Mouse (Mus musculus) MEL (cell line): ENCODE data around the gene Tcf21. TPM values are rescaled to one million over a fixed set of nuclear protein-coding genes. Genes with fewer than 3 reads are reported as not detected.

ENCODE experiments used
- DNase-seq: peaks from one replicate; pipeline ENCODE4 v3.0.0; 2011; ENCODE audit warnings: low read depth, low spot score
- H3K27ac ChIP-seq: 2 replicates; pipeline ENCODE4 v1.5.1; 2012; ENCODE audit warnings: low read depth, mild to moderate bottlenecking, control low read depth, low read length, moderate library complexity; ENCODE audit not compliant: control insufficient read depth
- H3K27me3 ChIP-seq, 2 experiments: fragments of 150-350 bp in 1 of 2; sonication (generic) in 1 of 2; 2 replicates each; pipeline ENCODE4 v1.6.1; 2012; ENCODE audit warnings: low read length in 2 of 2, mild to moderate bottlenecking in 2 of 2, improper control_type of control experiment in 1 of 2, moderate library complexity in 1 of 2; ENCODE audit not compliant: insufficient read depth in 2 of 2, control insufficient read depth in 1 of 2
- H3K36me3 ChIP-seq, 2 experiments: 2 replicates each; pipeline ENCODE4 v1.6.1; 2012 to 2014; ENCODE audit warnings: low read length in 2 of 2, improper control_type of control experiment in 1 of 2, inconsistent platforms in 1 of 2, mild to moderate bottlenecking in 1 of 2; ENCODE audit not compliant: insufficient read depth in 2 of 2, control insufficient read depth in 1 of 2
- H3K4me1 ChIP-seq, 2 experiments: fragments of 150-350 bp in 1 of 2; sonication (generic) in 1 of 2; 2 replicates each; pipeline ENCODE4 v1.6.1; 2012; ENCODE audit warnings: low read length in 2 of 2, improper control_type of control experiment in 1 of 2, mild to moderate bottlenecking in 1 of 2; ENCODE audit not compliant: insufficient read depth in 2 of 2, control insufficient read depth in 1 of 2
- H3K4me3 ChIP-seq, 2 experiments: fragments of 150-350 bp in 1 of 2; sonication (generic) in 1 of 2; 2 replicates each; pipeline ENCODE4 v1.5.1; 2012; ENCODE audit warnings: low read depth in 2 of 2, low read length in 2 of 2, mild to moderate bottlenecking in 2 of 2, moderate library complexity in 2 of 2, control low read depth in 1 of 2, improper control_type of control experiment in 1 of 2; ENCODE audit not compliant: control insufficient read depth in 1 of 2, insufficient read depth in 1 of 2
- H3K79me2 ChIP-seq: 2 replicates; pipeline ENCODE4 v1.6.1; 2012; ENCODE audit warnings: mild to moderate bottlenecking, low read length, moderate library complexity; ENCODE audit not compliant: control insufficient read depth, poor library complexity, insufficient read depth
- H3K9ac ChIP-seq: 2 replicates; pipeline ENCODE4 v1.6.1; 2012; ENCODE audit warnings: low read depth, mild to moderate bottlenecking, control low read depth, low read length, moderate library complexity; ENCODE audit not compliant: control insufficient read depth, poor library complexity, severe bottlenecking
- H3K9me3 ChIP-seq: fragments of 150-350 bp; sonication (generic); replicated peaks from 2 replicates; pipeline ENCODE4 v1.6.1; 2012; ENCODE audit warnings: mild to moderate bottlenecking, low read length, improper control_type of control experiment, moderate library complexity; ENCODE audit not compliant: insufficient read depth
- E2F4 ChIP-seq: IDR thresholded peaks from 2 replicates; pipeline ENCODE4 v1.6.1; 2011; ENCODE audit warnings: low read depth, low read length, improper control_type of control experiment, borderline replicate concordance
- ELF1 ChIP-seq: IDR thresholded peaks from 2 replicates; pipeline ENCODE4 v1.6.1; 2014; ENCODE audit warnings: low read depth, mild to moderate bottlenecking, inconsistent platforms, low read length, improper control_type of control experiment, moderate library complexity
- GABPA ChIP-seq: IDR thresholded peaks from 2 replicates; pipeline ENCODE4 v1.6.1; 2012; ENCODE audit warnings: low read depth, mild to moderate bottlenecking, inconsistent platforms, low read length, improper control_type of control experiment, moderate library complexity
- MAZ ChIP-seq: IDR thresholded peaks from 2 replicates; pipeline ENCODE4 v1.6.1; 2012; ENCODE audit warnings: low read depth, mild to moderate bottlenecking, inconsistent platforms, low read length, improper control_type of control experiment
- MXI1 ChIP-seq: IDR thresholded peaks from 2 replicates; pipeline ENCODE4 v1.6.1; 2011; ENCODE audit warnings: mild to moderate bottlenecking, low read depth, low read length, improper control_type of control experiment
- NRF1 ChIP-seq: IDR thresholded peaks from 2 replicates; pipeline ENCODE4 v1.6.1; 2014; ENCODE audit warnings: low read depth, mild to moderate bottlenecking, inconsistent platforms, low read length, improper control_type of control experiment, moderate library complexity; ENCODE audit not compliant: poor library complexity, insufficient read depth, severe bottlenecking
- POLR2AphosphoS2 ChIP-seq: IDR thresholded peaks from 2 replicates; pipeline ENCODE4 v1.6.1; 2011; ENCODE audit warnings: low read length, improper control_type of control experiment
- TAL1 ChIP-seq: IDR thresholded peaks from 2 replicates; pipeline ENCODE4 v1.6.1; 2012; ENCODE audit warnings: mild to moderate bottlenecking, inconsistent platforms, low read length, moderate library complexity, mixed read lengths
- TBP ChIP-seq: IDR thresholded peaks from 2 replicates; pipeline ENCODE4 v1.8.0; 2011; ENCODE audit warnings: low read depth, low read length, improper control_type of control experiment
- UBTF ChIP-seq: IDR thresholded peaks from 2 replicates; pipeline ENCODE4 v1.6.1; 2012; ENCODE audit warnings: low read depth, mild to moderate bottlenecking, inconsistent platforms, low read length, improper control_type of control experiment, moderate library complexity, borderline replicate concordance; ENCODE audit not compliant: insufficient read depth
- ZMIZ1 ChIP-seq: IDR thresholded peaks from 2 replicates; pipeline ENCODE4 v1.6.1; 2012; ENCODE audit warnings: low read depth, mild to moderate bottlenecking, inconsistent platforms, low read length, improper control_type of control experiment, moderate library complexity
- ZNF384 ChIP-seq: IDR thresholded peaks from 2 replicates; pipeline ENCODE4 v1.6.1; 2012; ENCODE audit warnings: low read depth, mild to moderate bottlenecking, inconsistent platforms, low read length, improper control_type of control experiment
- polyA plus RNA-seq, 2 experiments: library from polyadenylated mRNA; stranded (reverse) in 1 of 2; unstranded in 1 of 2; fragments of >175 nt in 1 of 2; fragments of >200 nt in 1 of 2; gene quantifications; 2 replicates each; pipeline versions ENCODE4 v1.2.1 to v1.2.4; 2012; ENCODE audit warnings: low replicate concordance in 2 of 2, low read depth in 1 of 2; ENCODE audit not compliant: insufficient read length in 2 of 2, insufficient read depth in 1 of 2, missing spikeins in 1 of 2
- total RNA-seq: library from RNA; depleted of rRNA; stranded (reverse); fragments of 300-350 nt; gene quantifications from 2 replicates; pipeline ENCODE4 v1.2.3, GENCODE M21; 2012

Gene Tcf21
- total and polyA plus RNA-seq, 3 experiments, result not detected

DNA sequence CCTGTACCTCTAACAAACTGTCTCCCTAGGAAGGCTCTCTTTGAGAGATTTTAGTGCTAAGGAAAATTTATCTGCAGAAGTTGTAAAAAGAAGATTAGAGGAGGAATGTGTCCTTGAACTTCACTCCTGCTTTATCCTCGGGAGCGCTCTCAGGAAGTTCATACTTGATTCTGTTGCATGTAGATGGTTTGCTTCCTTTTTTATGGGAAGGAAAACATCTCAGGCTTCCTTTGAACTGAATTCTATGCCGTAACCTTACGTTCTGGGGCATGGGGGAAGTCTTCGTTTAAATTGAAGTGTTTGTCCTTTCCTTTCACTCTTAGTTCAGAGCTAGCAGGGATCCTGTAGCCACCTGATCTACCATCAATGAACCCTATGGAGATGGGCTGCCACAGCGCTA lies 2.9 kb upstream of the Tcf21 start:
- H3K27me3 ChIP-seq, result no peaks in the 10 kb centered on the region; a peak in 1 of 4 replicates
- no peaks in the 10 kb centered on the region for H3K79me2 ChIP-seq
- H3K9ac ChIP-seq, result no peak overlapping the region
- TF ChIP-seq MXI1 (no peak), ZNF384 (no peak), POLR2AphosphoS2 (no peak), TBP (no peak)
- TF ChIP-seq, all 39 proteins: peak for 0
- Histone ChIP-seq H3K9me3 (no peaks in the 10 kb centered on the region), H3K36me3 (no peaks in the 10 kb centered on the region), H3K4me1 (no peaks in the 10 kb centered on the region), H3K27ac (no peak overlapping the region), H3K4me3 (no peak overlapping the region)
- DNase-seq, result no peak

DNA sequence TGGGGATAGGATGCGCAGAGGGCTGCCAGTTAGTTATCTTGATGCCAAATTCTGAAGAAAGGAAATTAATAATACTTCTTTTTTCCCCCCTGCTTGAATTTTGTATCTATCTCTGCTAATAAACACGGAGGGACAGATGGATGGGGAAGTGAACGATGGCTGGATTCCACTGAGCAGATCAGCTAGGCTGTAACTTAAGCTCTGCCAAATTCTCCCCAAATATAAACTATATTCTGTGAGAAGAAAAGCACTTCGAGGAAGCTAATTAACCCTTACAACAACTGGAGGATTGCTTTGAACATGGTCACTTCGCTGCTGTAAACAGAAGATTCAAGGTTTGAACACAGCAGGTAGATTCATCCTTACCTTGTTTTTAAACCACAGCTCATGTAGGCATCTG lies 2.5 kb upstream of the Tcf21 start:
- TF ChIP-seq E2F4, result no peak
- Histone ChIP-seq H3K36me3 (no peaks in the 10 kb centered on the region), H3K9ac (no peak overlapping the region), H3K4me1 (no peaks in the 10 kb centered on the region), H3K27ac (no peak overlapping the region), H3K79me2 (no peaks in the 10 kb centered on the region), H3K27me3 (no peaks in the 10 kb centered on the region; a peak in 1 of 4 replicates), H3K9me3 (no peaks in the 10 kb centered on the region), H3K4me3 (no peak overlapping the region)
- no peak for DNase-seq

DNA sequence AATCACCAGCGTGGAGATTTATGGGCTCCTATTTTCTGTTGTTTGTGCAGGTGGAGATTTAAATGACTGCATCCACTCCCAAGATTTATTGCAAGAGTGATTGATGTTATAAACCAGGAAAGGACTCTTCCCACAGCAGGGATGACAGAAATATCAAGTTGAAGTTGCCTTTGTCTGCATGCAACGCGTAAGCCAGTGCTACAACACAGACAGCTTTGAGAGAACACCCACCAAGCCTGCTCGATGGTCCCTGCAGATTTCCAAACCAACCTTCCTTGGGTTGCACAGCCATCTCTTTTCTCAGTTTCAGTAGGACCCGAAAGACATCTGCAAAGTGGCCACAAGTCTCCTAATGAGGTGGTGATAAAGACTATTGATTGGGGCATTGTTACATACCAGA lies 1.7 kb upstream of the Tcf21 start:
- Histone ChIP-seq H3K27me3 (no peaks in the 10 kb centered on the region; a peak in 1 of 4 replicates), H3K27ac (no peak overlapping the region), H3K79me2 (no peaks in the 10 kb centered on the region), H3K4me1 (no peaks in the 10 kb centered on the region), H3K4me3 (no peak overlapping the region), H3K9me3 (no peaks in the 10 kb centered on the region), H3K9ac (no peak overlapping the region), H3K36me3 (no peaks in the 10 kb centered on the region)
- no peak for TF ChIP-seq TBP
- no peak for TF ChIP-seq TAL1
- no peak for TF ChIP-seq MAZ
- no peak for TF ChIP-seq UBTF
- no peak for TF ChIP-seq ZMIZ1
- no peak for TF ChIP-seq NRF1
- TF ChIP-seq GABPA, result no peak
- TF ChIP-seq ELF1, result no peak
- TF ChIP-seq ZNF384, result no peak
- no peak for DNase-seq
